Mouse (Mus musculus) cerebellum, postnatal 36 days (tissue): ENCODE results near the gene Tmem243.
"Not testable (repeated sequence)": the region's sequence is repeated elsewhere in the genome, so short reads cannot be mapped to it uniquely, and the experiment has no call there.

Source experiments
- DNase-seq, 2 experiments: peaks; one replicate each; pipeline ENCODE4 v3.0.0; 2021 to 2022; ENCODE audit warnings: mixed read lengths in 2 of 2

The Tmem243 gene

DNA sequence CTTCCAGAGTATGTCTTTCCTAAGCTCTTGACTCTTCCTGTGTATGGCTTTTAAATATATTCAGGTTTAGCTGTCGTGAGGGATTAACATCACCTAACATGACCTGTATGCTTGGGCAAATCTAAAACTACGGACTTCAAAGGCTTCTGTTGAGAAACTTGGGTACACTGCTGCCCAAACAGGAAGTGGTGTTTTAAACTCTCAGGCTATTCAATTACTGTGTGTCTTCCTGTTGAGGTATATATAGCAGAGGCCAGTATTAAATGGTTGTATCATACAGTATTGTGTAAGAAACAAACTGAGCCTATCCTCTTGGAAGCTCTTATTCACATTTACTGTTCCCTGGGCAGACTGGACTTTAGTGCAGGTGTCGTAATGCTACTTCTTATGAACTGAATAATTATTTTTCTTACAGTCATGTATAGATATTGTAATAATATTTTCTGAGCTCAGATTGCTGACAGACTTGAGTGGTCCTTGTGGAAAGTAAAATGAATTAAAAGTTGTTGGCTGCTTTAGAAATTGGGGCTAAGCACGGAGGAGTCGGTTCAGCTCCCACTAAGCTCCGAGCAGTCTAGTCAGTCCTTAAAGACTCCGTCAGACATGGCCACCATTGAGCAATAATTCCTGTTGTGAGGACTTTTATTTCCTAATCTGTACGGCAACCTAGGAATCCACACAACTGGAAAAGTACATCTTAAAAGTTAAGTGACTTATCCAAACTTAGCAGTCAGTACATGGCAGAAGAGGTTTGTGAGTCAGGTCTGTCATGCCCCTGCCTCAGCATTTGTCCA, 7.0 kb downstream of the Tmem243 start:
- no peak for DNase-seq

DNA sequence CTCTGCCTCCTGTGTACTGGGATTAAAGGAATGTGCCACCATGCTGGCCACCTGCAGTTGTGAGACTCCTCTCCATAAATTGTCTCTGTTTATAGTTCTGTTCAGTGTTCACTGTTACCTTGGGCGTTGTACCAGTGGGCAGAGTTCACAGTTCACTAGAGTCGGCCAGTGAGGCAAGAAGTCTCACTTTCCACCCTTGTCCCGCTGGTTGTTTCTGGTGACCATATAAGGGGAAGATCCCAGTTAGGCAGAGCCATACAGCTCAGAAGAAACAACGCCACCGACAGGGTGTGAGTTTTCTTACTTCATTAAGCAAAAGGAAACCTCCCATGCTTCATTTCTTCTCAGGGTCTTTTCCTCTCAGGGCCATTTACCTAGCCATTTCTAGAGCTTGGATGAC, 8.0 kb downstream of the Tmem243 start:
- no peak for DNase-seq

DNA sequence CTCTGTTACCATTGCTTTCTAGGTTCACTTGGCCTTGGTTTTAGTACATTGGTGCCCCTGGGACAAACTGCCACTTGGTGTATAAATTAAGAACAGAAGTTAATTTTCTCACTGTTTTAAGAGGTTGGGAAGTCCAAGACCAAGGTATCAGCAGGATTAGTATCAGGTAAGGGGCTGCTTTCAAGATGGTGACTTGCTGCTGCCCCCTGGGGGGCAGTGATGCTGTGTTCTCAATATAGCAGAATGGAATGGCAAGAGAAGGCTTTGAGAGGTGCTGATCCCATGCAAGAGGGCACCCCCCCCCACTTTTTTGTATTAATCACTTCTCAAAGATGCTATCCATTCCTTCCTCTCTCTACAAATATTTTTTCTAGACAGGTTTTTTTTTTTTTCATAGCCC, 9.1 kb downstream of the Tmem243 start:
- DNase-seq = no peak

DNA sequence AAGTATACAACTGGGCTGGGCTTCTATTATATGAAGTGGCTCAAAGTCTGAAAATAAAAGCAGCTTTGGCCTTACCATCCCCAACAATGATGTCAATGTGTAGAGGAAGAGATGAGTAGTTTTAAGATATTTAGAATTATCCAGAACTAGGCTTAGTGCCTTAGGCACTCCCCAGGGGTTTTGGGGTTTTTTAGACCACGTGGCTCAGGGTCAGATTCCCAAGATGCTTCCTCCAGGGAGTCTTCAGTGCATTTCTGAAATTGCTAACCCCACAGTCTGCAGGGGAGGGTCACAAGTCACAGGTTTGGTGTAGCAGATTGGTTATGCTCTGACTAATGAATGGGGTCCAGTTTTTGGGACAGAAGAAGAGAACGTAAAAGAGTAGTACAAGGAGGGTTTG, 10.8 kb downstream of the Tmem243 start:
- DNase-seq = no peak

DNA sequence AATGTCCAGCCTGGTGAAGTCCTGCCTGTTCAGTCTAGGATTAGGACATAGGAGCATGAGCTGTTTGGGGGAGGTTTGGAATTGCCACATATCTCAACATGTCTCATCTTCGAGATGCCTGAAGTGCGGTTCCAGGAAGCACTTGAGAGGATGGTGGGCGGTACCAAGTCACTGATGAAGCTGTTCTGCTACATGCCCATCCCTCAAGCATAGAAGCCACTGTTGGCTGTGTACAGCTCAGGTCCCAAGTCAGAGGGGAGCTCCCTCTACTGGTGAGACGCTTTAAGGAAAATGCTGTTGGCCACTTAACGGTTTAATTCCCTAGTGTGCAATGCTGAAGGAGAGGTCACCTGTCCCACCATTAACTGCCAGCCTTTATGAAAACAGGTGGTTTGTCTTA, 11.3 kb downstream of the Tmem243 start:
- peak; percentile 29 to 58 for DNase-seq

DNA sequence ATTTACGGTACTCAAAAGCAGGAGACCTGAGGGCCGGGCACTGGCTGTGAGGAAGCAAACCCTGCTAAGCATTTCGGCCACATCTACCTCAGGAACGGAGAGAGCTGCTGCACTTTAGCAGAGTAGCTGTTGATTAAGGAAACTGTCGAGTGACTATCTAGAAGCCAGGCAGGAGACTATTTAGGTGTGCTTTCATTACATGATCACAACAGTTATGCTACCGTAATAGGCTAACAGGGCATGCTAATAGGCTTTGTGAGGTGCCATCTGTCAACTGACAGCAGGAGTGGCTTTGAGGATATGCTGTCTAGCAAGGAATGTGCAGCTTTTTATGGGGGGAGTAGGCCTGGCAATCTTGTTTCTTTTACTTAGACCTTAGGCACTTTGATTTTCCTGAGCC, 13.7 kb downstream of the Tmem243 start:
- peak; percentile 17 to 39 for DNase-seq

DNA sequence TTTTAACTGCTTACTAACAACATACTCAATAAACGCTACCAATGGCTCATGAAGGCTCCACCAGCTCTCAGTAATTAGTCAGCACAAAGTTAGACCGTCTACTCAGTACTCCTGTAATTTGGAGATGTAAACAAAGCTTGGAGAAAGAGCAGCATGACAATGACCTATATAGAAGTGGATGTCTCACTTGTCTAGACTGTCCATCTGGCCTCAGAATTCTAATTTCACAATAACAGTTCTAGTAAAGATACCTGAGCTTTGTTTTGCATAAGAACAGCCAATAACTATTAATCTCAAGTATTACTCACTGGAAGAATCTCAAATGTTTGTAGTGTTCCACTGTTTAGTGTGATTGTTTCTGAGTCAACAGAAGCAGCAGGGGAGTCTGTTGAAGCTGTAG, 23.7 kb downstream of the Tmem243 start:
- no peak for DNase-seq

DNA sequence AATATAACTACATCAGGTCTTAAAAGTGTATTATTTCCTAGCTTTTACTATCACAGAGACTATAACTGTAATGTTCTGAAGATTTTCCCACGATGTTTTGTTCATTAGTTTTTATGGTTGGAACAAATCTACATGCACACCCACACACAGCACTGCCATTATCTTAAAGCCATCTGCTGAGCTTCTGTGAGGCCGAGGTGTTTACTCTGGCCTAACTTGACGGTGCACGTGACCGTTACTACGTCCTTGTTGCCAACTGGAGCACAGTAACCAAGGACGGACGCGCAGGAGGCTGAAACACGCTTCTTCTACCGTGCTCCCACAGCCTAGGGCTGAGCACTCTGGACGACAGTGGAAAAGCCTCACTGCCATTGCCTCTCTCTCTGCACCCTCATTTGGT, 28.1 kb downstream of the Tmem243 start:
- no peak for DNase-seq

DNA sequence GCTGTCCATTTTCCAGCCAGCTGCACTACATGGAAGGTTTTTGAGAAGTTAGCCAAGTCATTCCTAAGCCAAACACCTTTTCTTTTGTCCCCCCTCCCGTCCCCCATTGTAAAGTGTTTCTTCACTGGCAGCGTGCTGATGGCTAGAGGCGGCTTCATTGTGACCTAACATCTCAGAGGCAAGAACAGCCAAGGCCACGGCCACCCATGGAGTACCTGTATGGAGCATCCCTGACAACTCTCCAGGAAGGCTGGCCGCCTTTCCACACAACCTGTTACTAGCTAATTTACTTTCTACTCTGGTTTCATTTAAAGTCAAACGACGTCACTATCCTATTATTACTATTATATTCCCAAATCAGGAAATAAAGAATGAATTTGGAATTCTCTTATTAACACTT, 31.3 kb downstream of the Tmem243 start:
- peak; percentile 52 to 60 for DNase-seq

DNA sequence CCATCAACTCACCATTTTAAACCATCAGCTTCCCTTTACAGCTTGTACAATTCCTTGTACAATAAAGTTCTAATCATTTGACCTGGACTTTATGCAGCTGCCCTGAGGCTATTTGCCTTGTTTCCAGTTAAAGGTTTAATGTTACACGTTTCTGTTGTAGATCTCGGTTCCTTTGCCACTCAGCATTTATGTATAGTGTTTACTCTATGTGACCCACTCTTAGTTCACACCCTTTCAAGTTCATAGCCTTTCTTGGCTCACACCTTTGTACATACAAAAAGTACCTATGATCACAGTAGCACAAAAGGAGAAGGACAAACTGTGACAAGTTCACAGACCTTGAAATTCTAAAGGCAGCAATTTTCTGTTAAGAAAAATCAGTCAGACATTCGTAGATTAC, 35.1 kb downstream of the Tmem243 start:
- no peak for DNase-seq

DNA sequence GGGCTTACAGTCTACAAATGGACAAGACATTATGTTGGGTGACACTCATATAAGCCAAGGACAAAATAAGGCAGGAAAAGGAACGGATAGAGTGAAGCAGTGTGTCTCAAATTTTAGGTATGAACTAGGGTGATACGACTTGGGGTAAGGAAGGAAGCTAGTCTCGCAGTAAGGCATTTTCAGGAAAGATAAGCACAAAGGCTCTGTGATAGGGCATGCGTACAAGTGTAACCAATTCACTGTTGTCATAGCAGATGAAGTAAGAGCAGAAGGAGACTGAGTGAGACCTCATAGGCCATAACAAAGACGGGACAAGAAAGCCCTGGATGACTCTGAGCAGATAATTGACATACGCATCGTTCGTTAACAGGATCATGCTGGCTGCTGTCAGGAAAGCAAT, 40.3 kb downstream of the Tmem243 start:
- DNase-seq = no peak

DNA sequence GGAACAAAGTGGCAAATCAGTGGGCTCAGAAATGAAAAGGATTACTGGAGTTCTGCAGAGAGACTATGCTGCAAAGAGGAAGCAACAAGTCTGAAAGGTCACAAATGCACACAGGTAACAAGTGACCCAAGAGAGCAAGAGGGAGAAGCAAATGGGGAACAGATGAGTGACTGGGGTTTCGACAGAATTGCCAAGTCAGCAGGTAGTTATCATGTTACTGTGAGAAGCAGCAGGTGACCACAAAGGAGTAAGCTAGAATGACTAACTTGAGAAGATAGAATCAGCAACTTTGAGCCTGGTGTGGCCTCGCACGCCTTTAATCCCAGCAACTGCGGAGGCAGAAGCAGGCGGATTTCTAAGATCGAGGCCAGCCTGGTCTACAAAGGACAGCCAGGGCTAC, 41.9 kb downstream of the Tmem243 start:
- DNase-seq = no peak

DNA sequence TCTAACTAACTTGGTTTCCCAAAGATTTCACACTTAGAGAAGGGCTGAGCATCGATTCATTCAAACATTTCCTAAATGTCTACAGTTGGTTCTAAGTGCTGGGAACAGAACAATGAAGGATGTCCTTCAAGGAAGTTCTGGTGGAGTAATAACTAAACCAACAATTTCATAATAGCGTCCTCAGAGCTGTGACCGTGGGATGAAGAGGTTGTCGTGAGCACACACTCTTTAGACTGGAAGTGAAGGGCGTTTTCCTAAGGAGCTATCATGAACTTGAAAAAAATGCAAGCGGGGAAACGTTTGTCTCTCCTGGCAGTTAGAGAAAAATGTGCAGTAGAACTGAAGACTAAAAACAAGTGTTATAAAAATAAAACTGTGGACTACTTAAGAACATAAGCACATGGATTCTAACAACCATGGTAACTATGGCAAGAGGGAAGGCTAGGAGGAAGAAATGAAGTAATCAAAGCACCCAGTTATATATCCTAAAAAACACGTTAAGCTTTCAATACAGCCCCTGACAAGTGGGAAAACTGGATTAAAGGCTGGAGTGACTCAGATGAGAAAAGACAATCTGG, 48.9 kb downstream of the Tmem243 start:
- no peak for DNase-seq

DNA sequence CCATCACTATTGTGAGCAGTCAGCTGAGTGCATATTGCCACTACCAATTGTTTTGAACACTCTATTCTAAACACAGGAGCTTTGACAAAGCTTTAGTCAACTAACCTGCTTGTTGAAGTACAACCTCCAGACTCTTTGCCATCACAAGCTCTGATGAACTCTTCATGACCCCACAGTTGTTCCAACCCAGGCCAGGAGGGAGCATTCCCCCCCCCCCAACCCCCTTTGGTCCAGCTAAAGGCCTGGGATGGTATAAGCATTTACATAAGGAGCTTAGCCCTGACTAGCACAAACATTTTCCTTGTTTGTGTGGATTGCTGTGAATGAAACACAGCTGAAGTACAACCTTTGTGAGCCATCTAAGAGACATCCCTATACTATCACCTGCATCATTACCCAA, 56.3 kb downstream of the Tmem243 start:
- DNase-seq = no peak

DNA sequence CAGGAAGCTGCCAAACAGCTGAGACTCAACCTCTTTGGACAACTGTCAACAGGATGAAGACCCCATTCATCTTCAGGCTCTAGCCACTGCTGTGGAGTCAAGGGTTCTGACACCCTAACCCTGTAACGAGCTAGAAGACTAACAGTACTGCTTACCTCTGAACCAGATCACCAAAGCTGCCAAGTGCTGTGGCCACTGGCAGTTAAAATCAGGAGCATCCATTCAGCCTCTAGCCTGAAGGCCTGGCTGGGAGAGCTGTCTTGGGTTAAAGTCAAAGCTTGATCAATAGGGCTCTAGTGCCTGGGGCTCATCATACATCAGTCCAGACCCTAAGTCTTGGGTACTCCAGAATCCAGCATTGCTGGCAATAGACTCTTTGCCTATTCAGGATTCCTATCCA, 56.9 kb downstream of the Tmem243 start:
- no peak for DNase-seq

DNA sequence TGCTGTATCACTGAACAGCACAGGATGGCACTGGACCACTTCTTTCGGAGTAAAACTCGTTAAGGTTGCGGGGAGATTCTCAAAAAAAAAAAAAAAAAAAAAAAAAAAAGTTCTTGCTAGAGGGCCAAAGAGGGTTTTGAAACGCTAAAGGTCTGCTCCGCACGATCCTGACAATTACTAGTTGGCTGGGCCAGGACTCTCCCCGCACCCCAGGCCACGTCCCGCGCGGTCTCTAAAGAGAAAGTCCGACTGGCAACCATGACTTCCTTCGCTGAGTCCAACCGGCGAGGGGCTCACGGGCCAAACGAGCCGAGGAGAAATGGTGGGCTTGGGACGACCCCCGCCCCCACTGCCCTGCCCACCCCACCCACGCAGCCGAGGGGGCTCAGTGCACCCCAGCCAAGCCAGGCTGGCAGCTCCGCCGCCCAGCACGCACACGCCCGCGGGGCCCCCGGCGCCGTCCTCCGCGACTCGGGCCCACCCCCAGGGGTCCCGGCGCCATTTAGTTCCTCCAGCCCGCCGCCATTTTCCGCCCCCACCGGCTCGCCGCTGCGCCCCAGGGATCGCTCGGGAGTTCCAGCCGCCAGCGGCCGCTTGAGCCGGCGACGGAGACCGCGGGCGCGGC, 60.5 kb downstream of the Tmem243 start:
- peak in 1 of 2 experiments; percentile 34 for DNase-seq

DNA sequence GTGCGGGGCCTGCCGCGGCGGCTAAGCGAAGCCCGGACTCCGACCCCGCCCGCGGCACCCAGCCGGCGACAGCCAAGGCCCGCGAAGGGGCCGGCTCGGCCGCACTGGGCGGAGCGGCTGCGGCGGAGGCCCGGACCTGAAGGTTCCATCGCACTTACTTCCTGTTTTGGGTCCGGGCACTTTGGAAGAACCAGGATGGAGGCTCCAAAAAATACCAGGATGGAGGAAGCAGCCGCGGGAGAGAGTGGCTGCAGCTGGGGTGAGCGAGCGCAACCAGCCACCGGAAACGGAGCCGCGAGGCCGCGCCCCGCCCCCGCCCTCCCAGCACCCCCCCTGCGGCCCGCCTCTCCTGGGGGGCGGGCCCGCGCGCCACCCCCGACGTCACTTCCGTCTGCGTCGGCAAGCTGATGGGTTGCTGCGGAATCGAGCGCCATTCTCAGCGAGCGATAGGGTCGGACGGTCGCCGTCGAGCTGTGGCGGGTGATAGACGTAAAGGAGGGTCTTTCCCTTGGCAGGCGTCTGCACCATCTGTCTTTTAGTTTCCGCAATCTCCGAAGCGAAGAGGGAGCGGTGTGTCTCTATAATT, 61.1 kb downstream of the Tmem243 start, which contains the start of gene Dmtf1:
Dmtf1 (minus strand) TSS at position 321 of the 586 bp plus-strand sequence.
- DNase-seq = peak; percentile 87 to 89

DNA sequence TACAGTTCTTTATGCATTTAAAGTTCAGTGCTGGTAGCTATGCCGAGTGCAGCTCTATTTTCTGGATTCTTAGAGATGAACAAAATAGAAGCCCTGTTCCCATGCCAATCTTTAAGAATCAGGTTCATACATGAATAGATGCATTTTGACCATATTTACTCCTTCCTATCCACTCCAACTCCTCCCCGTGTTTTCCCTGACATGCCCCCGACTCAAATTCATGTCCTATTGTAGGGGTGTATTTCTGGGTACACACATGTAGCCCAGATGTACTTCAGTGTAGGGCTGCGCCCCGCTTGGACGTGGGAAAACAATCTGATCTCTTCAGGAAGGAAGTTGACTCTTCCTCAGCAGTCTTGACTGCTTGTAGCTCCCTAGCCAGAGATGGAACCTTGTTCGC, 61.6 kb downstream of the Tmem243 start:
- peak in 1 of 2 experiments; percentile 16 for DNase-seq

DNA sequence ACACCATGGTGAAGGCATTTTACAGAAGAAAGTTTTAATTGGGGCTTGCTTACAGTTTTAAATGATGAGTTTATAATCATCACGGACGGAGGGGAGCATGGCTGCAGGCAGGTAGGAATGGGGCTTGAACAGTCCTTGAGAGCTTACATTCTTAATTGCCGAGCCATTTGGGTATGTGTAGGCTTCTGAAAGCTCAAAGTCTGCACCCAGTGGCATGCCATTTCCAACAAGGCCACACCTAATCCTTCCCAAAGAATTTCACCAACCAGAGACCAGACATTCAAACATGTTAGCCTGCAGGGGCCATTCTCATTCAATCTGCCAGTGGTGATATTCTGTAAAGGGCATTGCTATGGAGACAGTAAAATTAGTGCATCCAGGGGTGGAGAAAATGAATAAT, 62.9 kb downstream of the Tmem243 start:
- no peak for DNase-seq

DNA sequence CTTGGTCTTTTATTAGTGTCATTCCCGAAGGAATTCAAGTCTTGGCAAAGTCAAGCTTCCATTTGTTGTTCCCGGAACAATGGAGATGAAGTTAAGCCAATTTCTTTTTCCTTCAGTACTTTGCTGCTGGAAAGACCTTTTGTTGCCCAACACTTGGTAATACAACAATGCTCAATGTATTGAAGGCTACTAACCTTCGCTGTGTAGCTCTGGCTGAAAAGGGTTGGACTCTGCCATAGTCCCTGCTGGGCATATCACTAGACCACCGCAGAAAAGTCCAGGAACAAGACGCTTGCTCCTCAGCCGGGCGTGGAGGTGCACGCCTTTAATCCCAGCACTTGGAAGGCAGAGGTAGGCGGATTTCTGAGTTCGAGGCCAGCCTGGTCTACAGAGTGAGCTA, 64.7 kb downstream of the Tmem243 start:
- not testable (repeated sequence) for DNase-seq

DNA sequence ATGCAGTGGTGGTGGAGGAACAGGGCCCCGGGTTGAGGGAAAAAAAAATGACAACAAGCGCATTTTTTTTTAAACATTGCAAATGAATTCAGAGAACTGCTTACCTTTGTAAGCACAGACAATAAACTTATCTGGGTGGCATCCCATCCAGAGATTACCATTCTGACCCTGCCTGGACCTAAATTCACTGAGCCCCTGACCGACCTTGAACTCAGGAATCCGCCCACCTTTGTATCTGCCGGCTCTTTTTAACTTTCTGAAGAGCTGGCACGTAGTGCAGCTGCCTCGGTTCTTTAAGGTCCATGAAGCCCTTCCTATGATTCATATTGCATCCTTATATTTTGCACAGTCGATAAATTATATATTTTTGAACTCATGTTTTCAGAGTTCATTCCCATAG, 65.9 kb downstream of the Tmem243 start:
- DNase-seq = no peak

DNA sequence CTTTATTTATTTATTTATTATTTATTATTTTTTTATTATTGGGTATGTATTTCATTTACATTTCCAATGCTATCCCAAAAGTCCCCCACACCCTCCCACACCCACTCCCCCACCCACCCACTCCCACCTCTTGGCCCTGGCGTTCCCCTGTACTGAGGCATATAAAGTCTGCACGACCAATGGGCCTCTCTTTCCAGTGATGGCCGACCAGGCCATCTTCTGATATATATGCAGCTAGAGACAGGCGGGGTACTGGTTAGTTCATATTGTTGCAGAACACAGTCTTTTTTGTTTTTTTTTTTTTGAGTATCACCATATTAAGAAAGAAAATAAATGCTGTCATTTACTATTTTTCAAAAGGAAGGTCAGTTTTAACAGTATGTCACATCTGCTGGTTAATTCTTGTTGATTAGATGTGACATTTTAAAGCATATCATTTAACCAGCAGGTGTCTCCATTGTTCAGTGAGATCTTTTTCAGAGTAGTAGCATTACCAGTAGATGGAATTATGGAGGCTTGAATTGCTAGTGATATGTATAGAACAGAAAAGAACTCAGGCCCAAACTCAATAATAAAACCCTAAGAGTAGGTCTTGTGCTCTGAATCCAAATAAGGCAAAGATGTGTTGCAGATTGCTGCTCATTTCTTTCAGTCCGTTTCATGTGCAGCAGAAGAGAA, 69.0 kb downstream of the Tmem243 start:
- not testable (repeated sequence) for DNase-seq

DNA sequence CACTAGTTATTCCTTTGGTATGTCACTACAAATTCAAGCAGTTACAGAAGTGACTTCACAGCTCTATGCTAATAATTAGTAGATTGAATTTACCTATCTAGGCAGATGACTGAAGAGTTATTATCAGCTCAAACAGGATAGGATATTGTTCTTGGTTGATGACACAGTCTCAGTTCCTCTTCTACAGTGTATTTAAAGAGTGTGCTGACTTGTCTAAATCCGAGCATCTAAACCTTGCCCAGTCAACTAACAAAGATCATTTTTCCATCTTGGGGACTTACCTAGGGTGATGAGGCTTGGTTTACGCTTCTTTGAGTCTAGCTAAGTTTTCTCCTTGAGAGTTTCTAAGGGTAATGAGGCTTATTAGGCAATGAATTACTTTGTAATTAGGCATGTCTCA, 72.8 kb downstream of the Tmem243 start:
- DNase-seq = no peak
